ENCODE assay signal across 16 mouse cellular contexts in genomic region chr16:25970720-25971119, GRCm38 (mm10).
"Had no signal": no experiment of that assay in that cellular context is flagged by ENCODE, and none has a peak within 500 bp of the region (broad histone marks: within the 10 kb centered on the region; RNA-seq: fewer than 3 reads in every experiment).

No protein-coding gene starts in this region.

- H3K4me1 ChIP-seq: neural tube, embryonic 13.5 days; neural tube, embryonic 15.5 days; stomach, embryonic 15.5 days had no signal

- H3K9me3 ChIP-seq: neural tube, embryonic 13.5 days; neural tube, embryonic 15.5 days; stomach, embryonic 15.5 days had no signal

- DNase-seq: retina, postnatal 1 day; right cerebral cortex, adult 18-20 months; right cerebral cortex, postnatal 14 days; right cerebral cortex, postnatal 25 days; right cerebral cortex, postnatal 4 days; spleen, adult 18-20 months; thymus, adult 18-20 months; thymus, adult 2 months; thymus, postnatal 14 days; thymus, postnatal 25 days; thymus, postnatal 36 days; thymus, postnatal 4 days had no signal

- H3K9ac ChIP-seq: neural tube, embryonic 13.5 days; neural tube, embryonic 15.5 days; stomach, embryonic 15.5 days had no signal

- H3K4me3 ChIP-seq: neural tube, embryonic 13.5 days; neural tube, embryonic 15.5 days; stomach, embryonic 15.5 days had no signal

- H3K27ac ChIP-seq: neural tube, embryonic 13.5 days; neural tube, embryonic 15.5 days; stomach, embryonic 15.5 days; stomach, postnatal 0 days had no signal

- H3K36me3 ChIP-seq: neural tube, embryonic 13.5 days; neural tube, embryonic 15.5 days; stomach, embryonic 15.5 days had no signal

- H3K4me2 ChIP-seq: neural tube, embryonic 13.5 days; neural tube, embryonic 15.5 days; stomach, embryonic 15.5 days had no signal

- H3K27me3 ChIP-seq: neural tube, embryonic 13.5 days; neural tube, embryonic 15.5 days; stomach, embryonic 15.5 days had no signal
